Comparison of ENCODE assay signal across 8 mouse cellular contexts in genomic region chr2:168248856-168249245, GRCm38 (mm10). TPM values are rescaled to one million over a fixed set of nuclear protein-coding genes. Genes with fewer than 3 reads are reported as not detected.
DNase-seq lines count a peak whose midpoint lies in the region; TF ChIP-seq lines count a peak whose summit lies in the region.

No protein-coding gene starts in this region.

- no peaks in the 10 kb centered on the region for H3K79me2 ChIP-seq in heart, adult 2 months (replicated peaks; ENCODE audit: control insufficient read depth, insufficient read depth, low read length)

- no peaks in the 10 kb centered on the region; the same call in 1 of the 2 replicates for H3K27me3 ChIP-seq in heart, adult 2 months (ENCODE audit: control insufficient read depth, insufficient read depth, low read length)
- peaks cover 22% of the 10 kb centered on the region for H3K27me3 ChIP-seq in limb, embryonic 10.5 days (ENCODE audit: low read depth, poor library complexity, severe bottlenecking)

- no peak for TF ChIP-seq POLR2A in heart, adult 2 months (IDR thresholded peaks at IDR 0.05; ENCODE audit: insufficient read depth, low read depth, low read length)

- intact Hi-C loops in heart, adult 2 months (cut with DNase I) = no loop called here

- H3K9me3 ChIP-seq in limb, embryonic 10.5 days (replicated peaks) = no peaks in the 10 kb centered on the region

- no peak overlapping the region for H3K4me3 ChIP-seq in heart, adult 2 months
- no peak overlapping the region for H3K4me3 ChIP-seq in limb, embryonic 10.5 days

- 37% methylated on average over 2 of the region's 2 CpGs for WGBS in heart, adult 2 months
- 17% methylated on average over 2 of the region's 2 CpGs for WGBS in limb, embryonic 10.5 days

- H3K36me3 ChIP-seq in heart, adult 2 months (ENCODE audit: control insufficient read depth, insufficient read depth, low read length) = no peaks in the 10 kb centered on the region
- no peaks in the 10 kb centered on the region for H3K36me3 ChIP-seq in limb, embryonic 10.5 days

- no peak overlapping the region for H3K9ac ChIP-seq in heart, adult 2 months (ENCODE audit: low read depth, low read length)

- no peaks in the 10 kb centered on the region; the same call in 1 of the 2 replicates for H3K4me1 ChIP-seq in heart, adult 2 months (ENCODE audit: control insufficient read depth, insufficient read depth, low read length)
- H3K4me1 ChIP-seq in limb, embryonic 10.5 days = peaks cover 11% of the 10 kb centered on the region

- DNase-seq in heart, adult 2 months = no peak
- DNase-seq in heart, adult 11 months = no peak
- peak; percentile 81 for DNase-seq in 3T3-L1 (ENCODE audit: low read depth, low spot score)
- DNase-seq in ZHBTc4 (ENCODE audit: low read depth, low spot score) = peak; percentile 85
- DNase-seq in limb, embryonic 10.5 days (ENCODE audit: low spot score) = peak; percentile 47
- no peak for DNase-seq in urinary bladder, adult 18-20 months (ENCODE audit: low spot score in 2 of 2)
- DNase-seq in spleen, postnatal 4 days (ENCODE audit: low spot score in 2 of 2) = no peak
- no peak for DNase-seq in right cerebral cortex, postnatal 25 days

- H3K27ac ChIP-seq in heart, adult 2 months = no peak overlapping the region
- no peak overlapping the region for H3K27ac ChIP-seq in limb, embryonic 10.5 days

- no peak for TF ChIP-seq EP300 in heart, adult 2 months (IDR thresholded peaks at IDR 0.05; ENCODE audit: insufficient read depth, low read depth, low read length)

- peak; percentile 41 for TF ChIP-seq CTCF in heart, adult 2 months (IDR thresholded peaks at IDR 0.05)

RNA-seq across cellular contexts. Expression of gene Mocs3, which starts 18.4 kb away (rescaled TPM):
- total RNA-seq in heart, adult 2 months (2021) = 1 to 10 TPM; 7.7 to 8.7 TPM
- polyA plus RNA-seq in heart, adult 2 months (2012; rRNA removed) = 4.0 TPM in 2 replicates
- 6.3 and 7.4 TPM in 2 replicates for polyA plus RNA-seq in limb, embryonic 10.5 days (2016; fragmentation: Nextera tagmentation; extraction: Ambion mirVana)

RNA-seq across cellular contexts. Expression of gene Dpm1, which starts 18.5 kb away (rescaled TPM):
- total RNA-seq in heart, adult 2 months (2021) = 10 to 100 TPM; 77.6 to 88.1 TPM
- 15.8 and 25.5 TPM in 2 replicates for polyA plus RNA-seq in heart, adult 2 months (2012; rRNA removed)
- 58.3 and 60.7 TPM in 2 replicates for polyA plus RNA-seq in limb, embryonic 10.5 days (2016; fragmentation: Nextera tagmentation; extraction: Ambion mirVana)

RNA-seq across cellular contexts. Expression of gene Gm20716, which starts 18.7 kb away (rescaled TPM):
- total RNA-seq in heart, adult 2 months (2021) = 10 to 100 TPM; 11.5 to 14.7 TPM
- 4.4 and 15.9 TPM in 2 replicates for polyA plus RNA-seq in heart, adult 2 months (2012; rRNA removed)
- polyA plus RNA-seq in limb, embryonic 10.5 days (2016; fragmentation: Nextera tagmentation; extraction: Ambion mirVana) = 18.4 and 22.2 TPM in 2 replicates

RNA-seq across cellular contexts. Expression of gene Kcng1, which starts 32.7 kb away (rescaled TPM):
- not detected for total RNA-seq in heart, adult 2 months (2021)
- 0.04 TPM in 1 of 2 replicates, not detected in the other for polyA plus RNA-seq in heart, adult 2 months (2012; rRNA removed)
- polyA plus RNA-seq in limb, embryonic 10.5 days (2016; fragmentation: Nextera tagmentation; extraction: Ambion mirVana) = 1.4 and 2.3 TPM in 2 replicates

RNA-seq across cellular contexts. Expression of gene Adnp, which starts 41.9 kb away (rescaled TPM):
- 10 to 100 TPM; 29.6 to 30.7 TPM for total RNA-seq in heart, adult 2 months (2021)
- polyA plus RNA-seq in heart, adult 2 months (2012; rRNA removed) = 7.4 and 11.2 TPM in 2 replicates
- 5.7 and 5.8 TPM in 2 replicates for polyA plus RNA-seq in limb, embryonic 10.5 days (2016; fragmentation: Nextera tagmentation; extraction: Ambion mirVana)

Comparison
In these comparisons a context has a peak if more than half of its experiments do, and no peak if none do; other contexts are left out.
1. DNase-seq: peak in 3T3-L1 (single experiment), ZHBTc4 (single experiment) and limb, embryonic 10.5 days (single experiment); none in heart, adult 2 months (0 of 2), heart, adult 11 months (single experiment), urinary bladder, adult 18-20 months (0 of 2), spleen, postnatal 4 days (0 of 2) and right cerebral cortex, postnatal 25 days (single experiment).